Mouse (Mus musculus) CD4-positive, CD25-positive, alpha-beta regulatory T cell (primary cell): ENCODE data around the gene Exoc2. TPM values are rescaled to one million over a fixed set of nuclear protein-coding genes. Genes with fewer than 3 reads are reported as not detected.

Experiments
- polyA plus RNA-seq: library from polyadenylated mRNA; unstranded; fragments of 100-300 nt; shearing (Covaris generic); gene quantifications from one replicate; pipeline ENCODE4 v1.2.1, GENCODE M21; 2017

Exoc2 gene
- 82.7 TPM for polyA plus RNA-seq

DNA sequence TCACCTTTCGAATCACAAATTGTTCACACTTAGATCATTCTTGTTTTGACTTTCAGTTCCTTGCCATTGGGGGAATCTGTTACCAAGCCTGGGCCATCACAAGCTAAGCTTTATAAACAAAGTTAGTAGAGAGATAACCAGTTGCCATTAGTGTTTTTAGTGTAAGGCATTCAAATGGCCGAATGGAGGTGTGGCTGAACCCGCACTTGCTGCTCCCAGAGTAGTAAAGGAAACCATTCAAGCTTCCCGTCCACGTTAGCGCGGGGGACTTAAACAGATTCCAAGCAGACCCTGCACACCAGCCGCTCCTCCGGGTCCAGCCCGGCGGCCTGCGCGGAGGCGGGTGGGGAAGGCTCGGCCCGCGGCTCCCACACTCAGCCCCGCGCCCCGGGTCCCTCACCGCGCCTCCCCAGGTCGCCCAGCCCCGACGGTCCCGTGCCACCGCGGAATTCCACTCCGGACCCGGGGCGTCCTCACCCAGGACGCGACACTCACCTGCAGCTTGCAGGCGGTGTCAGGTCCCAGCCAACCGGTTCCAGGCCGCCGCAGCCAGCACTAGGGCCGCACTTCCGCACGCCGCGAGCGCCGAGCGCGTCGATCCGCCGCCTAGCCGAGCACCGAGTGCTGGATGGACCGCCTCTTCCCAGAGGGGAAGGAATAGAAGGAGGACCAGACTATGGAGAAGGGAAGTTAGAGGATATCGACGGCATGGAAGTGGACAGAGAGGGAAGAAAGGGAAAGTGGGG is at the start of gene Exoc2, which contains the start of gene Gm5447:
TSS of gene Exoc2 (minus strand) at position 593 of the 746 bp plus-strand sequence.
TSS of gene Gm5447 (plus strand) at position 704 of the 746 bp plus-strand sequence.

GRCm38 (mm10) chr13:30947540-30947939 is 26.4 kb downstream of the Exoc2 start, which contains the start of gene Hus1b:
TSS of gene Hus1b (minus strand) at chr13:30947759.

Other genes starting within 250 kb of the Exoc2 start
- 18.9 TPM for gene Irf4, start 224.9 kb downstream of the Exoc2 start, polyA plus RNA-seq
- gene Hus1b, start 26.3 kb downstream of the Exoc2 start, polyA plus RNA-seq = not detected
- gene Gm5447, start 111 bp upstream of the Exoc2 start, polyA plus RNA-seq = 0.10 TPM